Mouse (Mus musculus) MEL (cell line): Measurements from ENCODE around the gene Dcaf17. TPM values are rescaled to one million over a fixed set of nuclear protein-coding genes. Genes with fewer than 3 reads are reported as not detected.

Source experiments
- DNase-seq: peaks from one replicate; pipeline ENCODE4 v3.0.0; 2011; ENCODE audit warnings: low read depth, low spot score
- H3K27ac ChIP-seq: 2 replicates; pipeline ENCODE4 v1.5.1; 2012; ENCODE audit warnings: low read depth, mild to moderate bottlenecking, control low read depth, low read length, moderate library complexity; ENCODE audit not compliant: control insufficient read depth
- H3K27me3 ChIP-seq, 2 experiments: fragments of 150-350 bp in 1 of 2; sonication (generic) in 1 of 2; 2 replicates each; pipeline ENCODE4 v1.6.1; 2012; ENCODE audit warnings: low read length in 2 of 2, mild to moderate bottlenecking in 2 of 2, improper control_type of control experiment in 1 of 2, moderate library complexity in 1 of 2; ENCODE audit not compliant: insufficient read depth in 2 of 2, control insufficient read depth in 1 of 2
- H3K36me3 ChIP-seq, 2 experiments: 2 replicates each; pipeline ENCODE4 v1.6.1; 2012 to 2014; ENCODE audit warnings: low read length in 2 of 2, improper control_type of control experiment in 1 of 2, inconsistent platforms in 1 of 2, mild to moderate bottlenecking in 1 of 2; ENCODE audit not compliant: insufficient read depth in 2 of 2, control insufficient read depth in 1 of 2
- H3K4me1 ChIP-seq, 2 experiments: fragments of 150-350 bp in 1 of 2; sonication (generic) in 1 of 2; 2 replicates each; pipeline ENCODE4 v1.6.1; 2012; ENCODE audit warnings: low read length in 2 of 2, improper control_type of control experiment in 1 of 2, mild to moderate bottlenecking in 1 of 2; ENCODE audit not compliant: insufficient read depth in 2 of 2, control insufficient read depth in 1 of 2
- H3K4me3 ChIP-seq, 2 experiments: fragments of 150-350 bp in 1 of 2; sonication (generic) in 1 of 2; 2 replicates each; pipeline ENCODE4 v1.5.1; 2012; ENCODE audit warnings: low read depth in 2 of 2, low read length in 2 of 2, mild to moderate bottlenecking in 2 of 2, moderate library complexity in 2 of 2, control low read depth in 1 of 2, improper control_type of control experiment in 1 of 2; ENCODE audit not compliant: control insufficient read depth in 1 of 2, insufficient read depth in 1 of 2
- H3K79me2 ChIP-seq: 2 replicates; pipeline ENCODE4 v1.6.1; 2012; ENCODE audit warnings: mild to moderate bottlenecking, low read length, moderate library complexity; ENCODE audit not compliant: control insufficient read depth, poor library complexity, insufficient read depth
- H3K9ac ChIP-seq: 2 replicates; pipeline ENCODE4 v1.6.1; 2012; ENCODE audit warnings: low read depth, mild to moderate bottlenecking, control low read depth, low read length, moderate library complexity; ENCODE audit not compliant: control insufficient read depth, poor library complexity, severe bottlenecking
- H3K9me3 ChIP-seq: fragments of 150-350 bp; sonication (generic); replicated peaks from 2 replicates; pipeline ENCODE4 v1.6.1; 2012; ENCODE audit warnings: mild to moderate bottlenecking, low read length, improper control_type of control experiment, moderate library complexity; ENCODE audit not compliant: insufficient read depth
- CHD1 ChIP-seq: IDR thresholded peaks from 2 replicates; pipeline ENCODE4 v1.6.1; 2012; ENCODE audit warnings: low read depth, mild to moderate bottlenecking, inconsistent platforms, low read length, improper control_type of control experiment
- CHD2 ChIP-seq: IDR thresholded peaks from 2 replicates; pipeline ENCODE4 v1.6.1; 2011; ENCODE audit warnings: low read length, improper control_type of control experiment
- CTCF ChIP-seq, 3 experiments: IDR thresholded peaks in 2 of 3; conservative IDR thresholded peaks in 1 of 3; 2 replicates each; pipeline ENCODE4 v1.5.1; 2011 to 2012; ENCODE audit warnings: low read length in 3 of 3, low read depth in 2 of 3, mild to moderate bottlenecking in 2 of 3, improper control_type of control experiment in 1 of 3, inconsistent platforms in 1 of 3, mixed read lengths in 1 of 3, moderate library complexity in 1 of 3; ENCODE audit not compliant: control insufficient read depth in 1 of 3, insufficient read depth in 1 of 3, poor library complexity in 1 of 3, severe bottlenecking in 1 of 3
- E2F4 ChIP-seq: IDR thresholded peaks from 2 replicates; pipeline ENCODE4 v1.6.1; 2011; ENCODE audit warnings: low read depth, low read length, improper control_type of control experiment, borderline replicate concordance
- ELF1 ChIP-seq: IDR thresholded peaks from 2 replicates; pipeline ENCODE4 v1.6.1; 2014; ENCODE audit warnings: low read depth, mild to moderate bottlenecking, inconsistent platforms, low read length, improper control_type of control experiment, moderate library complexity
- EP300 ChIP-seq, 2 experiments: IDR thresholded peaks; 2 replicates each; pipeline ENCODE4 v1.6.1; 2011; ENCODE audit warnings: improper control_type of control experiment in 2 of 2, low read length in 2 of 2, low read depth in 1 of 2, mild to moderate bottlenecking in 1 of 2
- ETS1 ChIP-seq: IDR thresholded peaks from 2 replicates; pipeline ENCODE4 v1.6.1; 2012; ENCODE audit warnings: low read depth, mild to moderate bottlenecking, inconsistent platforms, low read length, improper control_type of control experiment, moderate library complexity
- GABPA ChIP-seq: IDR thresholded peaks from 2 replicates; pipeline ENCODE4 v1.6.1; 2012; ENCODE audit warnings: low read depth, mild to moderate bottlenecking, inconsistent platforms, low read length, improper control_type of control experiment, moderate library complexity
- GATA1 ChIP-seq: IDR thresholded peaks from 2 replicates; pipeline ENCODE4 v1.6.1; 2011; ENCODE audit warnings: low read depth, low read length, improper control_type of control experiment
- HCFC1 ChIP-seq: IDR thresholded peaks from 2 replicates; pipeline ENCODE4 v1.6.1; 2012; ENCODE audit warnings: low read depth, mild to moderate bottlenecking, inconsistent platforms, low read length, improper control_type of control experiment, moderate library complexity
- JUND ChIP-seq: IDR thresholded peaks from 2 replicates; pipeline ENCODE4 v1.6.1; 2011; ENCODE audit warnings: low read depth, mild to moderate bottlenecking, improper control_type of control experiment, low read length
- MAFK ChIP-seq: IDR thresholded peaks from 2 replicates; pipeline ENCODE4 v1.6.1; 2011; ENCODE audit warnings: low read depth, mild to moderate bottlenecking, low read length, improper control_type of control experiment, borderline replicate concordance
- MAX ChIP-seq: IDR thresholded peaks from 2 replicates; pipeline ENCODE4 v1.6.1; 2011; ENCODE audit warnings: low read length, improper control_type of control experiment
- MXI1 ChIP-seq: IDR thresholded peaks from 2 replicates; pipeline ENCODE4 v1.6.1; 2011; ENCODE audit warnings: mild to moderate bottlenecking, low read depth, low read length, improper control_type of control experiment
- MYB ChIP-seq: IDR thresholded peaks from 2 replicates; pipeline ENCODE4 v1.6.1; 2011; ENCODE audit warnings: mild to moderate bottlenecking, low read depth, low read length, improper control_type of control experiment
- MYC ChIP-seq: IDR thresholded peaks from 2 replicates; pipeline ENCODE4 v1.6.1; 2011; ENCODE audit warnings: low read depth, mild to moderate bottlenecking, low read length, improper control_type of control experiment, moderate library complexity
- POLR2A ChIP-seq, 2 experiments: IDR thresholded peaks; 2 replicates each; pipeline ENCODE4 v1.6.1; 2011 to 2012; ENCODE audit warnings: low read length in 2 of 2, mild to moderate bottlenecking in 2 of 2, control low read depth in 1 of 2, improper control_type of control experiment in 1 of 2, low read depth in 1 of 2, moderate library complexity in 1 of 2; ENCODE audit not compliant: control insufficient read depth in 1 of 2, insufficient read depth in 1 of 2, poor library complexity in 1 of 2
- POLR2AphosphoS2 ChIP-seq: IDR thresholded peaks from 2 replicates; pipeline ENCODE4 v1.6.1; 2011; ENCODE audit warnings: low read length, improper control_type of control experiment
- POLR2AphosphoS5 ChIP-seq: IDR thresholded peaks from 2 replicates; pipeline ENCODE4 v1.6.1; 2012; ENCODE audit warnings: low read depth, borderline replicate concordance, mild to moderate bottlenecking, inconsistent platforms, low read length, moderate library complexity, mixed read lengths
- RCOR1 ChIP-seq: IDR thresholded peaks from 2 replicates; pipeline ENCODE4 v1.6.1; 2012; ENCODE audit warnings: low read depth, mild to moderate bottlenecking, inconsistent platforms, low read length, improper control_type of control experiment
- SIN3A ChIP-seq: IDR thresholded peaks from 2 replicates; pipeline ENCODE4 v1.6.1; 2012; ENCODE audit warnings: low read length, improper control_type of control experiment, inconsistent platforms
- TBP ChIP-seq: IDR thresholded peaks from 2 replicates; pipeline ENCODE4 v1.8.0; 2011; ENCODE audit warnings: low read depth, low read length, improper control_type of control experiment
- UBTF ChIP-seq: IDR thresholded peaks from 2 replicates; pipeline ENCODE4 v1.6.1; 2012; ENCODE audit warnings: low read depth, mild to moderate bottlenecking, inconsistent platforms, low read length, improper control_type of control experiment, moderate library complexity, borderline replicate concordance; ENCODE audit not compliant: insufficient read depth
- USF2 ChIP-seq, 2 experiments: IDR thresholded peaks; 2 replicates each; pipeline ENCODE4 v1.6.1; 2011 to 2012; ENCODE audit warnings: improper control_type of control experiment in 2 of 2, low read length in 2 of 2, borderline replicate concordance in 1 of 2, inconsistent platforms in 1 of 2, low read depth in 1 of 2, mild to moderate bottlenecking in 1 of 2; ENCODE audit not compliant: insufficient read depth in 1 of 2
- ZC3H11A ChIP-seq: IDR thresholded peaks from 2 replicates; pipeline ENCODE4 v1.6.1; 2012; ENCODE audit warnings: low read depth, mild to moderate bottlenecking, inconsistent platforms, low read length, improper control_type of control experiment
- ZMIZ1 ChIP-seq: IDR thresholded peaks from 2 replicates; pipeline ENCODE4 v1.6.1; 2012; ENCODE audit warnings: low read depth, mild to moderate bottlenecking, inconsistent platforms, low read length, improper control_type of control experiment, moderate library complexity
- polyA plus RNA-seq, 2 experiments: library from polyadenylated mRNA; stranded (reverse) in 1 of 2; unstranded in 1 of 2; fragments of >175 nt in 1 of 2; fragments of >200 nt in 1 of 2; gene quantifications; 2 replicates each; pipeline versions ENCODE4 v1.2.1 to v1.2.4; 2012; ENCODE audit warnings: low replicate concordance in 2 of 2, low read depth in 1 of 2; ENCODE audit not compliant: insufficient read length in 2 of 2, insufficient read depth in 1 of 2, missing spikeins in 1 of 2
- total RNA-seq: library from RNA; depleted of rRNA; stranded (reverse); fragments of 300-350 nt; gene quantifications from 2 replicates; pipeline ENCODE4 v1.2.3, GENCODE M21; 2012

The Dcaf17 gene
- total and polyA plus RNA-seq, 3 experiments, result 15.1 to 16.3 TPM; not detected in 1

GRCm38 (mm10) chr2:71031973-71032794 is 22.9 kb upstream of the Dcaf17 start (continued):
- TF ChIP-seq MXI1, result peak; percentile 72

- H3K79me2 ChIP-seq, result no peaks in the 10 kb centered on the region; the same call in 1 of the 2 replicates
- peaks cover 6 to 11% of the 10 kb centered on the region in 2 experiments for H3K4me1 ChIP-seq
Observed at GRCm38 (mm10) chr2:71033014-71033413, 22.1 kb upstream of the Dcaf17 start.

GRCm38 (mm10) chr2:71033987-71034386 is 21.1 kb upstream of the Dcaf17 start:
- H3K4me1 ChIP-seq, result peaks cover 6 to 11% of the 10 kb centered on the region in 2 experiments
- no peak for DNase-seq
- peaks cover 0 to 8% of the 10 kb centered on the region in 2 experiments; a peak in 2 of 4 replicates for H3K36me3 ChIP-seq
- no peaks in the 10 kb centered on the region; the same call in 1 of the 2 replicates for H3K79me2 ChIP-seq
- H3K4me3 ChIP-seq, result no peak overlapping the region
- no peaks in the 10 kb centered on the region for H3K9me3 ChIP-seq
- no peak overlapping the region for H3K27ac ChIP-seq
- TF ChIP-seq ELF1 (no peak), CHD2 (no peak), MYC (no peak), MAX (no peak), ETS1 (no peak), EP300 (IDR thresholded peaks at IDR 0.05; ENCODE audit: low read depth in 1 of 2, low read length in 2 of 2) (no peak), MXI1 (no peak), POLR2A (IDR thresholded peaks at IDR 0.05; ENCODE audit: control insufficient read depth in 1 of 2, insufficient read depth in 1 of 2, low read depth in 1 of 2, low read length in 2 of 2, poor library complexity in 1 of 2) (no peak), ZMIZ1 (no peak), RCOR1 (no peak), UBTF (no peak), GABPA (no peak), POLR2AphosphoS5 (no peak), MYB (no peak), E2F4 (no peak), USF2 (IDR thresholded peaks at IDR 0.05; ENCODE audit: borderline replicate concordance in 1 of 2, insufficient read depth in 1 of 2, low read depth in 1 of 2, low read length in 2 of 2) (no peak), CTCF (IDR thresholded peaks at IDR 0.05 in 2 of 3, conservative IDR thresholded peaks at IDR 0.05 in 1 of 3; ENCODE audit: control insufficient read depth in 1 of 3, insufficient read depth in 1 of 3, low read depth in 2 of 3, low read length in 3 of 3, poor library complexity in 1 of 3, severe bottlenecking in 1 of 3) (no peak), MAFK (no peak), JUND (no peak)
- TF ChIP-seq, all 39 proteins: peak for 0
- Histone ChIP-seq H3K9ac (no peak overlapping the region), H3K27me3 (no peaks in the 10 kb centered on the region)

More at GRCm38 (mm10) chr2:71033014-71033413, 22.1 kb upstream of the Dcaf17 start:
- DNase-seq, result no peak
- no peak overlapping the region for H3K9ac ChIP-seq
- no peak overlapping the region for H3K4me3 ChIP-seq
- TF ChIP-seq CHD2 (no peak), CHD1 (no peak), ZC3H11A (no peak), UBTF (no peak), POLR2AphosphoS2 (no peak), ELF1 (no peak), JUND (no peak), SIN3A (no peak), GATA1 (no peak), MYC (no peak), EP300 (IDR thresholded peaks at IDR 0.05; ENCODE audit: low read depth in 1 of 2, low read length in 2 of 2) (no peak), HCFC1 (no peak), TBP (no peak), CTCF (IDR thresholded peaks at IDR 0.05 in 2 of 3, conservative IDR thresholded peaks at IDR 0.05 in 1 of 3; ENCODE audit: control insufficient read depth in 1 of 3, insufficient read depth in 1 of 3, low read depth in 2 of 3, low read length in 3 of 3, poor library complexity in 1 of 3, severe bottlenecking in 1 of 3) (no peak)
- H3K27me3 ChIP-seq, result no peaks in the 10 kb centered on the region
- peaks cover 0 to 8% of the 10 kb centered on the region in 2 experiments; a peak in 2 of 4 replicates for H3K36me3 ChIP-seq
- no peaks in the 10 kb centered on the region for H3K9me3 ChIP-seq
- no peak overlapping the region for H3K27ac ChIP-seq
